Mouse (Mus musculus) stomach, postnatal 0 days (tissue): ENCODE results near the gene Gpr107. TPM values are rescaled to one million over a fixed set of nuclear protein-coding genes. Genes with fewer than 3 reads are reported as not detected.

Experiments used
- ATAC-seq: fragments of 200-750 bp; cut with Nextera tagmentation; 2 replicates; pipeline ENCODE4 v1.8.0; 2017; ENCODE audit not compliant: low FRiP score, low TSS enrichment
- DNase-seq: peaks from one replicate; pipeline ENCODE4 v3.0.0-alpha.2; 2016; ENCODE audit warnings: low spot score
- H3K27ac ChIP-seq: fragments of 300-500 bp; sonication (generic); replicated peaks from 2 replicates; pipeline ENCODE4 v1.5.1; 2014; ENCODE audit warnings: mild to moderate bottlenecking, control low read depth
- H3K27me3 ChIP-seq: fragments of 300-500 bp; sonication (generic); 2 replicates; pipeline ENCODE4 v1.6.1; 2014; ENCODE audit warnings: low read length; ENCODE audit not compliant: control insufficient read depth, insufficient read depth
- H3K36me3 ChIP-seq: fragments of 300-500 bp; sonication (generic); 2 replicates; pipeline ENCODE4 v1.6.1; 2014; ENCODE audit warnings: low read length, mixed read lengths; ENCODE audit not compliant: control insufficient read depth, insufficient read depth
- H3K4me1 ChIP-seq: fragments of 300-500 bp; sonication (generic); replicated peaks from 2 replicates; pipeline ENCODE4 v1.6.1; 2014; ENCODE audit warnings: antibody characterized with exemption; ENCODE audit not compliant: control insufficient read depth, insufficient read depth
- H3K4me2 ChIP-seq: fragments of 300-500 bp; sonication (generic); replicated peaks from 2 replicates; pipeline ENCODE4 v1.6.1; 2014; ENCODE audit warnings: low read depth, mild to moderate bottlenecking, control low read depth, moderate library complexity
- H3K4me3 ChIP-seq: fragments of 300-500 bp; sonication (generic); 2 replicates; pipeline ENCODE4 v1.5.1; 2014; ENCODE audit warnings: low read depth, low read length, control low read depth
- H3K9ac ChIP-seq: fragments of 300-500 bp; sonication (generic); 2 replicates; pipeline ENCODE4 v1.6.1; 2014; ENCODE audit warnings: mild to moderate bottlenecking, low read length, control low read depth, mixed read lengths
- H3K9me3 ChIP-seq: fragments of 300-500 bp; sonication (generic); 2 replicates; pipeline ENCODE4 v1.6.1; 2016; ENCODE audit warnings: low read length; ENCODE audit not compliant: control insufficient read depth
- CTCF ChIP-seq: IDR thresholded peaks from 2 replicates; pipeline ENCODE4 v1.5.1; 2016; ENCODE audit warnings: antibody characterized with exemption, low read depth, mild to moderate bottlenecking, moderate library complexity
- EP300 ChIP-seq: optimal IDR thresholded peaks from 2 replicates; pipeline ENCODE3; 2016; ENCODE audit warnings: antibody characterized with exemption
- WGBS: fragments of 180-500 bp; shearing (Covaris S2); extraction: QIAGEN DNeasy Blood & Tissue Kit; methylation state at CpG from one replicate; pipeline ENCODE4 v1.1.7; 2014; 5-methylcytosine and 5-hydroxymethylcytosine counted together
- polyA plus RNA-seq: library from polyadenylated mRNA; unstranded; fragments of >200 nt; fragmentation: Nextera tagmentation; extraction: Ambion mirVana; gene quantifications from 2 replicates; pipeline ENCODE4 v1.2.1, GENCODE M21; 2015

Gpr107 gene
- polyA plus RNA-seq, 1 experiment from 2014 or later = 23.7 TPM

- no peak overlapping the region for H3K4me3 ChIP-seq
- no peaks in the 10 kb centered on the region for H3K27me3 ChIP-seq
- peak overlapping the region; percentile 86 for H3K27ac ChIP-seq
- no peak overlapping the region for H3K9ac ChIP-seq
- H3K4me2 ChIP-seq = no peak overlapping the region
- TF ChIP-seq EP300 = no peak
- no peak for TF ChIP-seq CTCF
- no peaks in the 10 kb centered on the region for H3K9me3 ChIP-seq
- H3K36me3 ChIP-seq = no peaks in the 10 kb centered on the region
- peaks cover 19% of the 10 kb centered on the region for H3K4me1 ChIP-seq
- WGBS = 55% methylated on average over 8 of the region's 8 CpGs
- ATAC-seq = no peak
- no peak for DNase-seq
Measured at GRCm38 (mm10) chr2:31263039-31263461, 110.9 kb downstream of the Gpr107 start.

GRCm38 (mm10) chr2:31263746-31264378, 111.7 kb downstream of the Gpr107 start:
- no peak overlapping the region; the same call in 1 of the 2 replicates for H3K4me2 ChIP-seq
- ATAC-seq (peak; percentile 39), DNase-seq (peak; percentile 66)

GRCm38 (mm10) chr2:31267447-31267846, 115.3 kb downstream of the Gpr107 start:
- Histone ChIP-seq H3K4me3 (no peak overlapping the region), H3K4me2 (no peak overlapping the region), H3K27ac (no peak overlapping the region), H3K27me3 (no peaks in the 10 kb centered on the region), H3K9me3 (no peaks in the 10 kb centered on the region), H3K36me3 (no peaks in the 10 kb centered on the region), H3K9ac (no peak overlapping the region), H3K4me1 (peaks cover 15% of the 10 kb centered on the region)
- DNase-seq (no peak), ATAC-seq (no peak)
- TF ChIP-seq CTCF = no peak
- no peak for TF ChIP-seq EP300
- WGBS = 67% methylated on average over 6 of the region's 6 CpGs

More at GRCm38 (mm10) chr2:31263746-31264378, 111.7 kb downstream of the Gpr107 start:
- Histone ChIP-seq H3K9me3 (no peaks in the 10 kb centered on the region), H3K36me3 (no peaks in the 10 kb centered on the region), H3K27ac (peak overlapping the region; percentile 86), H3K27me3 (no peaks in the 10 kb centered on the region), H3K4me1 (peaks cover 15% of the 10 kb centered on the region), H3K4me3 (no peak overlapping the region), H3K9ac (peak overlapping the region; percentile 43; the same call in 1 of the 2 replicates)
- TF ChIP-seq CTCF = no peak; the same call in 1 of the 2 replicates
- no peak for TF ChIP-seq EP300
- 35% methylated on average over 10 of the region's 10 CpGs for WGBS

Other genes starting within 250 kb of the Gpr107 start
- 28.3 and 29.2 TPM in 2 replicates for gene Ptges, start 222.5 kb upstream of the Gpr107 start, polyA plus RNA-seq
- 20.1 and 21.8 TPM in 2 replicates for gene Tor1b, start 199.4 kb upstream of the Gpr107 start, polyA plus RNA-seq
- gene Tor1a, start 184.4 kb upstream of the Gpr107 start, polyA plus RNA-seq = 49.1 and 51.2 TPM in 2 replicates
- 29.5 TPM in 2 replicates for gene BC005624, start 170.1 kb upstream of the Gpr107 start, polyA plus RNA-seq
- 8.9 and 9.0 TPM in 2 replicates for gene Usp20, start 170.0 kb upstream of the Gpr107 start, polyA plus RNA-seq
- 15.7 and 16.3 TPM in 2 replicates for gene Fnbp1, start 10.3 kb upstream of the Gpr107 start, polyA plus RNA-seq
- gene Ncs1, start 93.5 kb downstream of the Gpr107 start, polyA plus RNA-seq = 9.8 and 10.1 TPM in 2 replicates
- gene Hmcn2, start 162.1 kb downstream of the Gpr107 start, polyA plus RNA-seq = 2.6 and 3.4 TPM in 2 replicates